Mouse (Mus musculus) lung, postnatal 0 days (tissue): ENCODE measurements around the gene Celf2. TPM values are rescaled to one million over a fixed set of nuclear protein-coding genes. Genes with fewer than 3 reads are reported as not detected.

ENCODE experiments used
- ATAC-seq: fragments of 200-750 bp; cut with Nextera tagmentation; 2 replicates; pipeline ENCODE4 v1.8.0; 2017; ENCODE audit warnings: moderate library complexity
- DNase-seq: peaks from one replicate; pipeline ENCODE4 v3.0.0-alpha.2; 2016; ENCODE audit warnings: low spot score
- H3K27ac ChIP-seq: fragments of 300-500 bp; sonication (generic); 2 replicates; pipeline ENCODE4 v1.5.1; 2014; ENCODE audit warnings: antibody characterized with exemption, mild to moderate bottlenecking, low read length, mixed read lengths
- H3K27me3 ChIP-seq: fragments of 300-500 bp; sonication (generic); replicated peaks from 2 replicates; pipeline ENCODE4 v1.6.1; 2014; ENCODE audit warnings: low read length, mixed read lengths; ENCODE audit not compliant: insufficient read depth
- H3K36me3 ChIP-seq: fragments of 300-500 bp; sonication (generic); 2 replicates; pipeline ENCODE4 v1.6.1; 2014; ENCODE audit warnings: low read length, mixed read lengths; ENCODE audit not compliant: insufficient read depth
- H3K4me1 ChIP-seq: fragments of 300-500 bp; sonication (generic); 2 replicates; pipeline ENCODE4 v1.6.1; 2014; ENCODE audit warnings: antibody characterized with exemption, low read depth, low read length, mixed read lengths; ENCODE audit not compliant: insufficient read depth
- H3K4me2 ChIP-seq: fragments of 300-500 bp; sonication (generic); replicated peaks from 2 replicates; pipeline ENCODE4 v1.6.1; 2014; ENCODE audit warnings: low read depth, mild to moderate bottlenecking, low read length, moderate library complexity, mixed read lengths
- H3K4me3 ChIP-seq: fragments of 300-500 bp; sonication (generic); 2 replicates; pipeline ENCODE4 v1.5.1; 2014; ENCODE audit warnings: low read depth, low read length
- H3K9ac ChIP-seq: fragments of 300-500 bp; sonication (generic); replicated peaks from 2 replicates; pipeline ENCODE4 v1.6.1; 2014; ENCODE audit warnings: low read depth, mild to moderate bottlenecking
- H3K9me3 ChIP-seq: fragments of 300-500 bp; sonication (generic); 2 replicates; pipeline ENCODE4 v1.6.1; 2016; ENCODE audit warnings: low read length, mixed read lengths
- CTCF ChIP-seq: IDR thresholded peaks from 2 replicates; pipeline ENCODE4 v1.5.1; 2016; ENCODE audit warnings: antibody characterized with exemption, mild to moderate bottlenecking
- EP300 ChIP-seq: IDR thresholded peaks from 2 replicates; pipeline ENCODE4 v1.6.1; 2016; ENCODE audit warnings: antibody characterized with exemption, mild to moderate bottlenecking, control low read depth
- WGBS: fragments of 180-500 bp; shearing (Covaris S2); extraction: QIAGEN DNeasy Blood & Tissue Kit; methylation state at CpG from one replicate; pipeline ENCODE4 v1.1.7; 2014; 5-methylcytosine and 5-hydroxymethylcytosine counted together
- polyA plus RNA-seq: library from polyadenylated mRNA; unstranded; fragments of >200 nt; fragmentation: Nextera tagmentation; extraction: Ambion mirVana; gene quantifications from 2 replicates; pipeline ENCODE4 v1.2.1, GENCODE M21; 2015

Celf2 gene
- polyA plus RNA-seq, 1 experiment from 2014 or later: 49.6 TPM

DNA sequence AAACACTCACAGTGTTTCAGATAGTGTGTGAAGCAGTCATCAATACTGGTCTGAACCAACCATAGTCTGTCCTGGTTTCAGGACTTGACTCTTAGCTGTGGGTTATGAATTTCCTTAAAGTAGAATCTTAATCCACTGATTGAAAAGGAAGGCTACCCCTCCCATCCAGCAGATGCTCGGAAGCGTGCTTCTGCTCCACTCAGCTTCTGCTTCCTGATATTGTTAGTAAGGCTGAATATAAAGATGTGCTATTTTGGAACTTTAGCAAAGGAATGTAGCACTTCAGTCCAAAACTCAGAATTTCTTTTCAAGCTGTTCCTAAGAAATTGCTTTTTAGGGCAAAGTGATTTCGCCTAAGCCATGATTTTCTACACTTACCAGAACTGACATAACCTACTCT lies 108.8 kb downstream of the Celf2 start:
- no peaks in the 10 kb centered on the region for H3K27me3 ChIP-seq
- ATAC-seq: no peak
- no peak for DNase-seq
- no peaks in the 10 kb centered on the region for H3K4me1 ChIP-seq
- H3K9ac ChIP-seq: no peak overlapping the region
- no peaks in the 10 kb centered on the region for H3K36me3 ChIP-seq
- H3K9me3 ChIP-seq: no peaks in the 10 kb centered on the region
- H3K27ac ChIP-seq: no peak overlapping the region
- H3K4me3 ChIP-seq: no peak overlapping the region
- no peak overlapping the region for H3K4me2 ChIP-seq
- no peak for TF ChIP-seq CTCF
- TF ChIP-seq EP300: no peak
- WGBS: 64% methylated on average over 3 of the region's 3 CpGs

DNA sequence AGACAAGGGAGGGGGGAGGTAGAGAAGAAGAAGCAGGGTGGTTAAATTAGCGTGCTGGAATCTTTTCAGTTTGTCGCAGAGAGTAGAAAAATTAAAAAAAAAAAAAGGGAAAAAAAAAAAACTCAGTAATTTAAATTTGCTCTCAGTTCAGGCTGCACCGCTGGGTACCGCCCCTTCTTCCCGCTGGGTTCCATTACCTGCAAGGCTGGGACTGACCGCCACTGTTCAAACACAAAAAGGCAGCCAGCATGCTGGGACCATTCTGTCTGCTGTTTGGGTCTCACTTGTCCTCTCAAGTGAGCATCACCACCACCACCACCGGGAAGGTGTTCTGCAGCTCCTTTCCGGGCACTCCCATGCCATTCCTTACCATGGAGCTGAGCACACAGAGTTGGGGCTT lies 113.4 kb downstream of the Celf2 start:
- DNase-seq (no peak), ATAC-seq (no peak)
- Histone ChIP-seq H3K9me3 (no peaks in the 10 kb centered on the region), H3K4me2 (no peak overlapping the region), H3K27ac (no peak overlapping the region), H3K9ac (no peak overlapping the region), H3K4me3 (no peak overlapping the region), H3K27me3 (no peaks in the 10 kb centered on the region), H3K4me1 (no peaks in the 10 kb centered on the region), H3K36me3 (no peaks in the 10 kb centered on the region)
- WGBS: 39% methylated on average over 8 of the region's 8 CpGs
- TF ChIP-seq CTCF (no peak), EP300 (no peak)

DNA sequence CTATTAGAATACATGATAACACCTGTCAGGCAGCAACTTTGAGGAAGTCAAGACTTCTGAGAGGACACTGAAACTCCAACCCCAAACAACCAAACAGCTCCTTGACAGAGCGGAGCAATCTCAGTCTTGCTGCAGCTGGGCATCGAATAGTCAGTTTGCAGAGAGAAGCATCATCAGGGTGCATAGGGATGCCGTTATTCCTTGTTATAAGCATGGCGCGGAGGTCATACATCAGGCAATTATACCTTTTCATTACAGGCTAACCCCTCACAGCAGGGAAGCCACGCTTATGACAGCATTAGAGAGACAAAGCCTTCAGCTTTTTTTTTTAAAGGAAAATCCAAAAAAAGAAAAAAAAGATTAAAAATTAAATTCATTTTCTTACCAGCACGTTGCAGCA lies 113.9 kb downstream of the Celf2 start:
- Histone ChIP-seq H3K9me3 (no peaks in the 10 kb centered on the region), H3K4me3 (no peak overlapping the region), H3K27ac (no peak overlapping the region), H3K4me2 (no peak overlapping the region), H3K9ac (no peak overlapping the region), H3K27me3 (no peaks in the 10 kb centered on the region), H3K4me1 (no peaks in the 10 kb centered on the region), H3K36me3 (no peaks in the 10 kb centered on the region)
- TF ChIP-seq CTCF (no peak), EP300 (no peak)
- DNase-seq: no peak
- ATAC-seq: no peak
- WGBS: 68% methylated on average over 7 of the region's 7 CpGs

DNA sequence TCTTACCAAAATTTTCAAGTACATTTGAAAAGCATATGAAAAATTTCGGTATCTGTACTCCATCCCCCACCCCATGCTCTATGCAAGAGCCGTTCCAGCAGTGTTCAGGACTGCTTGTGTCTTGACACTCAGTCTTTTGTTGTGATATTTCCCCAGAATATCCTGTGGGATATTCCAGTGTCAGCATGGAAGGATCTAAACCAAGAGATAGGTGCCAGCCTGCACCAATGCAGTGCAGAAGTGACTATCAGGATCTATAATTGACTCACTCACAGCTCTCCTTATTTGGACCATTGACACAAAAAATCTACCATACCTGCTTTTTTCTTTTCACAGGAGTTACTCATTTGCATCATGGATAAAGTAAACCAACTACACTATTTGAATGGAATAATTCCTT lies 116.9 kb downstream of the Celf2 start:
- H3K36me3 ChIP-seq: no peaks in the 10 kb centered on the region
- no peak for TF ChIP-seq CTCF
- H3K27ac ChIP-seq: no peak overlapping the region
- H3K9ac ChIP-seq: no peak overlapping the region
- H3K4me3 ChIP-seq: no peak overlapping the region
- 79% methylated on average over 2 of the region's 2 CpGs for WGBS
- no peaks in the 10 kb centered on the region for H3K27me3 ChIP-seq
- DNase-seq (no peak), ATAC-seq (no peak)
- H3K4me1 ChIP-seq: no peaks in the 10 kb centered on the region
- no peak overlapping the region for H3K4me2 ChIP-seq
- no peaks in the 10 kb centered on the region for H3K9me3 ChIP-seq

DNA sequence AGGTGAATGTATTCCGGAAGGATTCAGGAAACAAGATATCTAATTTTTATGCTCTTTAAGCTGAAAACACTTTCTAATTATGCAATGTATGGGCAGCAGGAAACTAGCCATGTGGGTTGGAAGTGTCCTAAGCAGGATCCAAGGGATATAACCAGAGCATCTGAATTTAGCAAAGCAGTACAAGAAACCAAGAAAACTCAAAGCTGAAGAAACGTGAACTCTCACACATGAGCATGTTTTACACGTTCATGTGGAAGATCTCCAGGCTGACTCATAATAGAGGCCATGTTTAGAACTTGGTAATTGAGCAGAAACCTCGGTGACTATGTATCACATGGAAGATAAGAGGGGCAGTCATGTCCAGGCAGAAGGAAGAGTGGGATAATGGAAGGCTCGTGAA lies 120.1 kb downstream of the Celf2 start:
- 64% methylated on average over 5 of the region's 5 CpGs for WGBS

DNA sequence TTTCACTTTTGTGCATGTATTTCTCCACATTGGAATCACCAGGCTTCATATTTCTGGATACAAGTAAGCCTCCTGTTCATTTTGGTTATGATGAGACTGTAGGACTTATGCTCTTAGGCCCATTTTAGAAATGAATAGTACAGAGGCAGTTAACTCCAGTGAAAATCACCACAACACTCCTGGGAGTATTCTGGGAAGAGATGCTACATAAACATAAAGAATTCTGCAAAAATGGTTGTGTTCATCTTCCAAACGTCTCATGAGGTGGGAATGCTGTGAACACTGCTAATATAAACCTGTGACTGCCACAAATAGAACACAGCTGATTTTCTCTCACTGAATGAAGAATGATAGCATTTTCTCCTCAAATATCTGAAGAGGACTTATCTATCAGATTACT lies 130.6 kb downstream of the Celf2 start:
- Histone ChIP-seq H3K27ac (no peak overlapping the region), H3K4me1 (no peaks in the 10 kb centered on the region), H3K4me2 (no peak overlapping the region), H3K4me3 (no peak overlapping the region), H3K27me3 (no peaks in the 10 kb centered on the region), H3K36me3 (no peaks in the 10 kb centered on the region), H3K9ac (no peak overlapping the region), H3K9me3 (no peaks in the 10 kb centered on the region)
- 25% methylated on average over 1 of the region's 1 CpGs for WGBS
- DNase-seq (no peak), ATAC-seq (no peak)
- TF ChIP-seq CTCF (no peak), EP300 (no peak)

More for the DNA sequence above, 120.1 kb downstream of the Celf2 start:
- Histone ChIP-seq H3K9me3 (no peaks in the 10 kb centered on the region), H3K9ac (no peak overlapping the region), H3K4me2 (no peak overlapping the region), H3K27ac (no peak overlapping the region), H3K27me3 (no peaks in the 10 kb centered on the region), H3K36me3 (no peaks in the 10 kb centered on the region), H3K4me3 (no peak overlapping the region), H3K4me1 (no peaks in the 10 kb centered on the region)
- ATAC-seq (no peak), DNase-seq (no peak)
- TF ChIP-seq EP300 (no peak), CTCF (no peak)

DNA sequence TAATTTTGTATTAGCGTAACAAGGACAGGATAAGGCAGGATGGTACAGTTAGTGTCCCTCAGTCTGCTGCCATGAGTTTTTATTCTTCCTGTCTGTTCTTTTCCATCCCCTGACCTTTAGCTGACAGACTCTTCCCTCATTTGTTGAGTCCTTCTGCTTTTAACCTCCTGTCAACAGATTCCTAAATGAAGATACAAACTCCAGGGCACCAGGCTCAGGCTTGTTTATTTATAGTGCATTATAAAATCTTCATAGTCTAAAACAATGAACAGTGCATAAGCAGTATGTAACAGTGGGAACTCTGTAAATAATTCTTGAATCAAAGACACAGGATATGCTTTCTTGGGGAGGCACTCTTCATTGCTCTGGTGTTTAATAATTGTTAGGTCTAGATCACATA lies 131.5 kb downstream of the Celf2 start:
- H3K4me3 ChIP-seq: no peak overlapping the region
- ATAC-seq: no peak
- no peaks in the 10 kb centered on the region for H3K36me3 ChIP-seq
- no peak overlapping the region for H3K9ac ChIP-seq
- no peaks in the 10 kb centered on the region for H3K4me1 ChIP-seq
- no peaks in the 10 kb centered on the region for H3K27me3 ChIP-seq
- no peak overlapping the region for H3K27ac ChIP-seq
- TF ChIP-seq CTCF (no peak), EP300 (no peak)
- no peak for DNase-seq
- WGBS: 90% methylated on average over 1 of the region's 1 CpGs
- H3K9me3 ChIP-seq: no peaks in the 10 kb centered on the region
- H3K4me2 ChIP-seq: no peak overlapping the region
